Mouse (Mus musculus): Measurements from ENCODE around the gene Zbtb6. TPM values are rescaled to one million over a fixed set of nuclear protein-coding genes. Genes with fewer than 3 reads are reported as not detected.
A peak's percentile ranks its signal among the peaks of the same experiment; 100 is the strongest.

The Zbtb6 gene
- total and polyA plus RNA-seq, 2 experiments: 1.1 to 8.2 TPM

GRCm38 (mm10) chr2:37480039-37480438 is 37.1 kb upstream of the Zbtb6 start:
- H3K79me2 ChIP-seq (ENCODE audit: control insufficient read depth, insufficient read depth, low read length): 0 out of 2 replicates have a peak, but pooled peaks cover 2% of the 10 kb centered on the region
- no peak overlapping the region for H3K9ac ChIP-seq (ENCODE audit: low read depth, low read length)
- H3K4me3 ChIP-seq (ENCODE audit: insufficient read depth, low read depth, low read length): no peak overlapping the region
- peaks cover 20% of the 10 kb centered on the region for H3K36me3 ChIP-seq (ENCODE audit: control insufficient read depth, insufficient read depth, low read length)
- no peaks in the 10 kb centered on the region for H3K27me3 ChIP-seq (ENCODE audit: control insufficient read depth, insufficient read depth, low read length)
- no peak overlapping the region for H3K27ac ChIP-seq (replicated peaks; ENCODE audit: insufficient read depth, low read depth, low read length)
- WGBS: 92% methylated on average over 2 of the region's 2 CpGs
- no peaks in the 10 kb centered on the region for H3K4me1 ChIP-seq (ENCODE audit: control insufficient read depth, insufficient read depth, low read length)
- no peak for DNase-seq (ENCODE audit: extremely low read depth, low read depth, low spot score)
- TF ChIP-seq CTCF (IDR thresholded peaks at IDR 0.05; ENCODE audit: low read depth, low read length) (no peak), POLR2A (IDR thresholded peaks at IDR 0.05; ENCODE audit: extremely low read depth, insufficient read depth, low read length) (no peak)

DNA sequence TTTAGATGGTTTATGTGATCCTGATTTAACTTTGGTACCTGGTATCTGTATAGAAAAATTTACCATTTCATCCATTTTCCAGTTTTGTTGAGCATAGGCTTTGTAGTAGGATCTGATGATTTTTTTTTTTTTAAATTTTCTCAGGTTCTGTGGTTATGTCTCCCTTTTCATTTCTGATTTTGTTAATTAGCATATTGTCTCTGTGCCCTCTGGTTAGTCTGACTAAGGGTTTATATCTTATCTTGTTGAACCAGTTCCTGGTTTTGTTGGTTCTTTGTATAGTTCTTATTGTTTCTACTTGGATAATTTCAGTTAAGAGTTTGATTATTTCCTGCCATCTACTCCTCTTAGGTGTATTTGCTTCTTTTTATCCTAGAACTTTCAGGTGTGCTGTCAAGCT is 36.6 kb upstream of the Zbtb6 start:
- Histone ChIP-seq H3K4me1 (ENCODE audit: control insufficient read depth, insufficient read depth, low read length) (no peaks in the 10 kb centered on the region), H3K9ac (ENCODE audit: low read depth, low read length) (no peak overlapping the region), H3K27ac (replicated peaks; ENCODE audit: insufficient read depth, low read depth, low read length) (no peak overlapping the region), H3K27me3 (ENCODE audit: control insufficient read depth, insufficient read depth, low read length) (no peaks in the 10 kb centered on the region), H3K36me3 (ENCODE audit: control insufficient read depth, insufficient read depth, low read length) (peaks cover 19% of the 10 kb centered on the region), H3K4me3 (ENCODE audit: insufficient read depth, low read depth, low read length) (no peak overlapping the region), H3K79me2 (ENCODE audit: control insufficient read depth, insufficient read depth, low read length) (0 out of 2 replicates have a peak, but pooled peaks cover 2% of the 10 kb centered on the region)
- no peak for DNase-seq (ENCODE audit: extremely low read depth, low read depth, low spot score)
- TF ChIP-seq POLR2A (IDR thresholded peaks at IDR 0.05; ENCODE audit: extremely low read depth, insufficient read depth, low read length) (no peak), CTCF (IDR thresholded peaks at IDR 0.05; ENCODE audit: low read depth, low read length) (no peak)

GRCm38 (mm10) chr2:37466266-37466665 is 23.3 kb upstream of the Zbtb6 start:
- Histone ChIP-seq H3K4me3 (ENCODE audit: insufficient read depth, low read depth, low read length) (no peak overlapping the region), H3K9ac (ENCODE audit: low read depth, low read length) (no peak overlapping the region), H3K79me2 (ENCODE audit: control insufficient read depth, insufficient read depth, low read length) (no peaks in the 10 kb centered on the region; the same call in 1 of the 2 replicates), H3K4me1 (ENCODE audit: control insufficient read depth, insufficient read depth, low read length) (no peaks in the 10 kb centered on the region), H3K36me3 (ENCODE audit: control insufficient read depth, insufficient read depth, low read length) (peaks cover 12% of the 10 kb centered on the region), H3K27me3 (ENCODE audit: control insufficient read depth, insufficient read depth, low read length) (no peaks in the 10 kb centered on the region), H3K27ac (replicated peaks; ENCODE audit: insufficient read depth, low read depth, low read length) (no peak overlapping the region)
- DNase-seq (ENCODE audit: extremely low read depth, low read depth, low spot score): no peak
- TF ChIP-seq POLR2A (IDR thresholded peaks at IDR 0.05; ENCODE audit: extremely low read depth, insufficient read depth, low read length) (no peak), CTCF (IDR thresholded peaks at IDR 0.05; ENCODE audit: low read depth, low read length) (no peak)
- 88% methylated on average over 4 of the region's 4 CpGs for WGBS

DNA sequence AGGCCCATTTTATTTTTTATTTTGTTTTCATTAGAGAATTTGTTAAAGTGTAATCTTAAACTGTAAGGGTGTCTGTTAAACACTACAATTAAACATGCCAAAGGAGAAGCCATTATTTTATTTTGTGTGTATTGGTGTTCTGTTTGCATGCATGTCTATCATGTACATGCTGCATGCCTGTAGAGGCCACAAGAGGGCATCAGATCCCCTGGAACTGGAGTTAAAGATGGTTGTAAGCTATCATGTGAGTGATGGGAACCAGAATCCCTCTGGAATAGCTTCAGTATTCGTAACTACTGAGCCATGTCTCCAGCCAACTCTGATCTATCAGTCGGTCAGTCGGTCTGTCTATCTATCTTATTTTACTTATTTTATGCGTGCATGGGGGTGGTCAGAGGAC is 17.7 kb upstream of the Zbtb6 start:
- H3K79me2 ChIP-seq (ENCODE audit: control insufficient read depth, insufficient read depth, low read length): peaks cover 2% of the 10 kb centered on the region; the same call in 1 of the 2 replicates
- no peaks in the 10 kb centered on the region for H3K27me3 ChIP-seq (ENCODE audit: control insufficient read depth, insufficient read depth, low read length)
- no peak overlapping the region for H3K9ac ChIP-seq (ENCODE audit: low read depth, low read length)
- no peaks in the 10 kb centered on the region; the same call in 1 of the 2 replicates for H3K36me3 ChIP-seq (ENCODE audit: control insufficient read depth, insufficient read depth, low read length)
- no peaks in the 10 kb centered on the region for H3K4me1 ChIP-seq (ENCODE audit: control insufficient read depth, insufficient read depth, low read length)
- DNase-seq (ENCODE audit: extremely low read depth, low read depth, low spot score): no peak
- TF ChIP-seq POLR2A (IDR thresholded peaks at IDR 0.05; ENCODE audit: extremely low read depth, insufficient read depth, low read length) (no peak), CTCF (IDR thresholded peaks at IDR 0.05; ENCODE audit: low read depth, low read length) (no peak)
- H3K27ac ChIP-seq (replicated peaks; ENCODE audit: insufficient read depth, low read depth, low read length): no peak overlapping the region
- no peak overlapping the region for H3K4me3 ChIP-seq (ENCODE audit: insufficient read depth, low read depth, low read length)
- 98% methylated on average over 4 of the region's 4 CpGs for WGBS

DNA sequence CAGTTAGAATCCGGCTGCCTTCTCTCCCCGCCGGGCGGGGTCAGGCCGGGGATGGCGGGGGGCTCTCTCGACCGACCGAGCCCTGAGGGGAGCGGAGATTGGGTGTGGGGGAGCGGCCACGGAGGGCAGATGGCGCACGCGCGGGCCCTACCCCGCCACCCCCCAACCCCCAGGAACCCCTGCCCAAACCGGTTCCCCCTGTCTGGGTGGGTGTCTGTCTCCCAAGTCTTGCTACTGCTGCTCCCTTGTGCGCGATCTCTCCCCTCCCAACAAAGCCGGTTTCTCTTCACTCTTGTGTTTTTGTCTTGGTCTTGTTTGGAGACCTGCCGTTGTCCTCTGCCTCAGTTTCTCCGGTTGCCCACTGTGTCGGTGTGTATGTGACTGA is 9.4 kb upstream of the Zbtb6 start:
- H3K9ac ChIP-seq (ENCODE audit: low read depth, low read length): peak overlapping the region; percentile 91
- no peaks in the 10 kb centered on the region for H3K27me3 ChIP-seq (ENCODE audit: control insufficient read depth, insufficient read depth, low read length)
- peak overlapping the region; percentile 83 for H3K4me3 ChIP-seq (ENCODE audit: insufficient read depth, low read depth, low read length)
- H3K36me3 ChIP-seq (ENCODE audit: control insufficient read depth, insufficient read depth, low read length): no peaks in the 10 kb centered on the region
- H3K4me1 ChIP-seq (ENCODE audit: control insufficient read depth, insufficient read depth, low read length): peaks cover 7% of the 10 kb centered on the region
- H3K79me2 ChIP-seq (ENCODE audit: control insufficient read depth, insufficient read depth, low read length): peaks cover 6% of the 10 kb centered on the region; the same call in 1 of the 2 replicates
- H3K27ac ChIP-seq (replicated peaks; ENCODE audit: insufficient read depth, low read depth, low read length): peak overlapping the region; percentile 66
- TF ChIP-seq POLR2A (IDR thresholded peaks at IDR 0.05; ENCODE audit: extremely low read depth, insufficient read depth, low read length): no peak
- no peak for TF ChIP-seq CTCF (IDR thresholded peaks at IDR 0.05; ENCODE audit: low read depth, low read length)
- peak; percentile 10 for DNase-seq (ENCODE audit: extremely low read depth, low read depth, low spot score)
- WGBS: 0% methylated on average over 22 of the region's 24 CpGs

DNA sequence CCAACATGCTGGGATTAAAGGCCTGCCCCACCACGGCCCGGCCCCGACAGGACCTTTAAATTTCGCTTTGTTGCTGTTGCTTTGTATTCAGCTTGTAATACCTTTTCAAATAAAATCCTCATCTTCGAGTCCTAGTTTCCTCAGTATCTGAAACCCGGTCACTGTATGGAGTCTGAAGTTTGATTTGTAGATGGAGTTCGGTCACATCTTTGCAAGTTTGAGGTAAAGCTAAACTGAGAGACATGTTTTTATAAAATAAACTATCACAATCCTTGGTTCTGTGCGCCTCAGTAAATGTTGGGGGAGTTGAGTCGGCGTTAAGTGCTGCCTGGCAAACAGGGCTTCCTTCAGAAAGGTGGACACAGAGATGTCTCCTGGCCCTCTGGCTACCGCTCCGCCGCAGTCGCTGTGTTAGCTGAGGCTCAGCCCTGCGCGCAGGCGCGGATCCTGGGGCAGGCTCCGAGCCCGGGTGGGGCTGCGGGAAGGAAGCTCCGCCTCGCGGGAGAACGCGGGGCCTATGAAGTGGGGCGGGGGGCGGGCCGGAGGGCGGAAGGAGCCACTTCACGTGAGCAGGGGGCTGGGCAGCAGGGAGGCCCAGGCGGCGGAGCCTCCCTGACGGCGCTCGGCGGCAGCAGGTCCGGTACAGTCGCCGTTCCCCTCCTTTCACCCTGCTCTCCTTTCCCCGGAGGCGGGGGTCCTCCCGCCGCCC is 8.8 kb upstream of the Zbtb6 start:
- WGBS: 8% methylated on average over 41 of the region's 44 CpGs
- peak; percentile 82 for DNase-seq (ENCODE audit: extremely low read depth, low read depth, low spot score)
- TF ChIP-seq CTCF (IDR thresholded peaks at IDR 0.05; ENCODE audit: low read depth, low read length) (0 out of 2 replicates have a peak, but pooled peaks have one; percentile 0), POLR2A (IDR thresholded peaks at IDR 0.05; ENCODE audit: extremely low read depth, insufficient read depth, low read length) (peak; percentile 67)
- Histone ChIP-seq H3K27me3 (ENCODE audit: control insufficient read depth, insufficient read depth, low read length) (no peaks in the 10 kb centered on the region), H3K4me3 (ENCODE audit: insufficient read depth, low read depth, low read length) (peak overlapping the region; percentile 83), H3K27ac (replicated peaks; ENCODE audit: insufficient read depth, low read depth, low read length) (peak overlapping the region; percentile 66), H3K9ac (ENCODE audit: low read depth, low read length) (peak overlapping the region; percentile 91), H3K36me3 (ENCODE audit: control insufficient read depth, insufficient read depth, low read length) (no peaks in the 10 kb centered on the region), H3K4me1 (ENCODE audit: control insufficient read depth, insufficient read depth, low read length) (peaks cover 7% of the 10 kb centered on the region), H3K79me2 (ENCODE audit: control insufficient read depth, insufficient read depth, low read length) (peaks cover 6% of the 10 kb centered on the region; the same call in 1 of the 2 replicates)

All from liver, adult 2 months (tissue).